Comparison of ENCODE assay signal across 18 mouse cellular contexts in the genomic region with DNA sequence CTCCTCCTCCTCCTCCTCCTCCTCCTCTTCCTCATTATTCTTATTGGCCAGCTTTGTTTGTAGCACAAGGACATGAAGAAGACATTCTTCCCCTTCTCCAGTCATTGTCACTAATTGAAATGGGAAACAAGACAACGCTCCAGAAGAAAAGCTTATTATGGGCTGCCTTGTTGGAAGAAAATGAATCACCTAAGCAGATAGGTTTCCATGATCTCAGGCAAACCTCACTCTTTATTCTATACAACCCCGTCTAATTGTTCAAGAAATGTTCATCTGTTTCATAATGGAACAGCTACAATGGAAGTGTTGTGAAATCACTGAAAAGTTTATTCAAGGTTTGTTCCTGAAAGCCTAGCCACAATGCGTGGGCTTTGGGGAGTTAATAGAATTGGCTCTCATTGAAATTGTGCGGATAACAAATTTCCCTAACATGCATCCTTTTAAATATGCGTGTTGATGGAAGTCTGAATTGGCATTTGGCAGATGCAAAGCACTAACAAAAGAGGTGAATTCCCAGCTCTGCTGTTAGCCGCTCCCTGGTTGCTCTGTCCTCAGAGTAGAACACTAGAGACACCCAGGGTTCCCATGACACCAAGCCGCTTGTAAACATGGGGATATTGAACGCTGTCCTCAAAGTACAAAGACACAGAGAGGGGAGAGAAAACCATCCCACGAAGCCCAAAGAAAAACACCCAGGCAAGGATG.
A peak's percentile ranks its signal among the peaks of the same experiment; 100 is the strongest.
DNase-seq lines count a peak whose midpoint lies in the region; ATAC-seq and TF ChIP-seq lines count a peak whose summit lies in the region.
"Had no signal": no experiment of that assay in that cellular context is flagged by ENCODE, and none has a peak within 500 bp of the region (broad histone marks: within the 10 kb centered on the region; RNA-seq: fewer than 3 reads in every experiment).

No protein-coding gene starts in this region.

- H3K9me3 ChIP-seq in forebrain, embryonic 10.5 days, result no peaks in the 10 kb centered on the region
- no peaks in the 10 kb centered on the region for H3K9me3 ChIP-seq in forebrain, embryonic 15.5 days
- H3K9me3 ChIP-seq in forebrain, embryonic 14.5 days (replicated peaks; ENCODE audit: control insufficient read depth, low read length), result no peaks in the 10 kb centered on the region
- no peaks in the 10 kb centered on the region for H3K9me3 ChIP-seq in midbrain, embryonic 13.5 days
- H3K9me3 ChIP-seq: embryonic facial prominence, embryonic 15.5 days; heart, embryonic 15.5 days had no signal

- H3K9ac ChIP-seq in forebrain, embryonic 15.5 days (replicated peaks), result no peak overlapping the region
- no peak overlapping the region for H3K9ac ChIP-seq in forebrain, embryonic 14.5 days (ENCODE audit: low read length)
- no peak overlapping the region for H3K9ac ChIP-seq in midbrain, embryonic 13.5 days (replicated peaks)
- H3K9ac ChIP-seq: embryonic facial prominence, embryonic 15.5 days; heart, embryonic 15.5 days had no signal

- peaks cover 68% of the 10 kb centered on the region for H3K4me1 ChIP-seq in forebrain, embryonic 10.5 days
- H3K4me1 ChIP-seq in forebrain, embryonic 15.5 days, result peaks cover 37% of the 10 kb centered on the region
- H3K4me1 ChIP-seq in forebrain, embryonic 14.5 days (ENCODE audit: control insufficient read depth, insufficient read depth, low read length), result peaks cover 26% of the 10 kb centered on the region
- H3K4me1 ChIP-seq in midbrain, embryonic 13.5 days (replicated peaks), result peaks cover 44% of the 10 kb centered on the region

- H3K4me2 ChIP-seq in forebrain, embryonic 15.5 days (replicated peaks), result no peak overlapping the region
- peak overlapping the region; percentile 16; the same call in 1 of the 2 replicates for H3K4me2 ChIP-seq in forebrain, embryonic 14.5 days (ENCODE audit: low read length)
- H3K4me2 ChIP-seq in midbrain, embryonic 13.5 days (replicated peaks), result 0 out of 2 replicates have a peak overlapping the region, but pooled peaks have one; percentile 13
- H3K4me2 ChIP-seq: embryonic facial prominence, embryonic 15.5 days; heart, embryonic 15.5 days had no signal

- no peak for ATAC-seq in forebrain, embryonic 15.5 days (replicated peaks)
- ATAC-seq in forebrain, embryonic 14.5 days, result no peak
- ATAC-seq in midbrain, embryonic 13.5 days, result peak; percentile 35; the same call in 1 of the 2 replicates
- ATAC-seq: activated CD4-positive, CD25-positive, alpha-beta regulatory T cell, adult 4 months had no signal

- H3K4me3 ChIP-seq in forebrain, embryonic 10.5 days, result no peak overlapping the region
- no peak overlapping the region for H3K4me3 ChIP-seq in forebrain, embryonic 15.5 days
- H3K4me3 ChIP-seq in forebrain, embryonic 14.5 days (ENCODE audit: low read depth, low read length), result no peak overlapping the region
- no peak overlapping the region for H3K4me3 ChIP-seq in midbrain, embryonic 13.5 days (replicated peaks)
- H3K4me3 ChIP-seq: embryonic facial prominence, embryonic 15.5 days; heart, embryonic 15.5 days; myocyte had no signal

- peak overlapping the region; percentile 75 for H3K27ac ChIP-seq in forebrain, embryonic 10.5 days
- H3K27ac ChIP-seq in forebrain, embryonic 15.5 days (replicated peaks), result no peak overlapping the region
- no peak overlapping the region for H3K27ac ChIP-seq in forebrain, embryonic 14.5 days (ENCODE audit: low read depth, low read length)
- H3K27ac ChIP-seq in midbrain, embryonic 13.5 days, result peak overlapping the region; percentile 25; the same call in 1 of the 2 replicates
- H3K27ac ChIP-seq: embryonic facial prominence, embryonic 15.5 days; heart, embryonic 15.5 days had no signal

- no peak for TF ChIP-seq CTCF in brain, embryonic 14.5 days (IDR thresholded peaks at IDR 0.05; ENCODE audit: borderline replicate concordance, extremely low read depth, insufficient read depth, insufficient read length)

- no peak for TF ChIP-seq POLR2A in brain, embryonic 14.5 days (IDR thresholded peaks at IDR 0.05; ENCODE audit: borderline replicate concordance, extremely low read depth, insufficient read depth, insufficient read length, poor library complexity, severe bottlenecking)

- DNase-seq in forebrain, embryonic 10.5 days (ENCODE audit: extremely low spot score, low spot score), result peak; percentile 42
- DNase-seq in brain, embryonic 14.5 days (ENCODE audit: low read depth), result peak; percentile 80
- DNase-seq in forebrain, embryonic 14.5 days (ENCODE audit: low spot score), result peak; percentile 64
- DNase-seq in adrenal gland, postnatal 4 days (ENCODE audit: low spot score in 2 of 2), result no peak
- no peak for DNase-seq in urinary bladder, postnatal 14 days (ENCODE audit: low spot score)
- DNase-seq in cerebellum, adult 9-10 months, result no peak
- DNase-seq: adrenal gland, postnatal 25 days; cerebellum, postnatal 14 days; kidney, adult 8-10 months; kidney, postnatal 4 days; lung, adult 2 months; thymus, adult 18-20 months had no signal

- 36% methylated on average over 9 of the region's 9 CpGs for WGBS in forebrain, embryonic 10.5 days
- 5% methylated on average over 9 of the region's 9 CpGs for WGBS in forebrain, embryonic 15.5 days
- 6% methylated on average over 9 of the region's 9 CpGs for WGBS in forebrain, embryonic 14.5 days
- WGBS in midbrain, embryonic 13.5 days, result 9% methylated on average over 9 of the region's 9 CpGs

- no peaks in the 10 kb centered on the region for H3K36me3 ChIP-seq in forebrain, embryonic 10.5 days (replicated peaks)
- H3K36me3 ChIP-seq in forebrain, embryonic 15.5 days, result no peaks in the 10 kb centered on the region
- no peaks in the 10 kb centered on the region for H3K36me3 ChIP-seq in forebrain, embryonic 14.5 days (ENCODE audit: control insufficient read depth, insufficient read depth, low read length)
- H3K36me3 ChIP-seq in midbrain, embryonic 13.5 days, result no peaks in the 10 kb centered on the region
- H3K36me3 ChIP-seq: embryonic facial prominence, embryonic 15.5 days; heart, embryonic 15.5 days had no signal

- peaks cover 59% of the 10 kb centered on the region for H3K27me3 ChIP-seq in forebrain, embryonic 10.5 days (ENCODE audit: poor library complexity, severe bottlenecking)
- H3K27me3 ChIP-seq in forebrain, embryonic 15.5 days, result peaks cover 8% of the 10 kb centered on the region; the same call in 1 of the 2 replicates
- peaks cover 9% of the 10 kb centered on the region; the same call in 1 of the 2 replicates for H3K27me3 ChIP-seq in forebrain, embryonic 14.5 days (replicated peaks; ENCODE audit: control insufficient read depth, insufficient read depth, low read length)
- peaks cover 32% of the 10 kb centered on the region for H3K27me3 ChIP-seq in midbrain, embryonic 13.5 days

Comparison
In these comparisons a context has a peak if more than half of its experiments do, and no peak if none do; other contexts are left out.
1. H3K27ac ChIP-seq: peak in forebrain, embryonic 10.5 days (single experiment) and midbrain, embryonic 13.5 days (single experiment); none in forebrain, embryonic 15.5 days (single experiment) and forebrain, embryonic 14.5 days (single experiment).
2. DNase-seq: peak in forebrain, embryonic 10.5 days (single experiment), brain, embryonic 14.5 days (single experiment) and forebrain, embryonic 14.5 days (single experiment); none in adrenal gland, postnatal 4 days (0 of 2), urinary bladder, postnatal 14 days (single experiment) and cerebellum, adult 9-10 months (single experiment).